Mouse (Mus musculus) embryo, embryonic 11.5 days (tissue): Measurements from ENCODE around the gene Gm16381.
"Not testable (repeated sequence)": the region's sequence is repeated elsewhere in the genome, so short reads cannot be mapped to it uniquely, and the experiment has no call there.

ENCODE experiments used
- DNase-seq: peaks from one replicate; pipeline ENCODE4 v3.0.0-alpha.2; 2012; ENCODE audit warnings: low read depth, low spot score

The Gm16381 gene

DNA sequence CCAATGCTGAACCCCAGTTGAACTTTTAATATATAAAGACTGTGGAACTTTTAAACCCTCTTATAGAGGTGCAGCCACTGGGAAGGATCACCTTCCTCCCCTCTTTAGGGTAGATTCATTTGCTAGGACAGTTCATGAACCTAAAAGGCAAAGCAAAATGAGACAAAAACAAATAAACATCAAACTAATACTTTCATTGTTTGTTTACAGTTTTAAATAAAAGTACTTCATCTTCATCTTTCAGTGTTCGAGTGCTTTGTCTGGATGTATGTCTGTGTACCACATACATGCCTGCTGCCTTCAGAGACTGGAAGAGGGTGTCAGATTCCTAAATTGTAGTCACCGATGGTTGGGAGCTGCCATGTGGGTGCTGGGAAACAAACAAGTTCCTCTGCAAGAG is at the start of gene Gm16381:
Gene Gm16381, minus strand, starts transcription at position 101 of the 400 bp plus-strand sequence.
- not testable (repeated sequence) for DNase-seq

DNA sequence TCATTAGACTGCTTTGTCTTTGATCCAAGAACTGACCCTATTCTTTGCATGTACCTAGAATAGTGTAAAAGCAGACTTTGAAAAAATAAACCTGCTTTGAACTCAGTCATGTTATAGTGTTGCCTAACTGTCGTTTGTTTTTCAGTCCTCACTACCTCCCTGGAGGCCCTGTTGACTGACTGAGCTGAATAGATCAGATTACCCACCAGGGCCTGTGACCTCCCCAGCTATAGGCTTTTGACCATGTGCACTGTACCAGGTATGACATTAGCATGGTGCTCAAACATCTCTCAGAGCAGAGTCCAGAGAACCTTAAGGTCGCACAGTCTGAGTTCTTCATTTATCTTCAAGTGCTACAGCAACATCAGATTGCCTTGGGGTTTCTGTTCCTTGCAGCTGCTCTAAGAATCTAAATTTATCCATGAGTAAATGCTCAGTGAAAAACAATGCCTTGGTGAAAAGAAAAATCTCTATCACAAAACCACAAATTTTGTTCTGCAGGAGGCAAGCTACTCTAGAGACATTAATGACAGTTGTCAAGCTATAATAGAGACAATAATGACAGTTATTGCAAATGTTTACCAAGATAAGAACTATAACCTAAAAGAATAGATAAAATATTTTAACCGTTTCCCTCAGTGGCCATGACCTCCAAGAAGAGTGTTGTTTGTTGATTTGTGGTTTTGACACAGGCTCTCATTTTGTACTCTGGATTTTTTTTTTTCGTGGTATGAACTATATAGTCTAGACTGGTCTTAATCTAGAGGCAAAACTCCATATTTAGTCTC is 8.7 kb upstream of the Gm16381 start:
- not testable (repeated sequence) for DNase-seq

DNA sequence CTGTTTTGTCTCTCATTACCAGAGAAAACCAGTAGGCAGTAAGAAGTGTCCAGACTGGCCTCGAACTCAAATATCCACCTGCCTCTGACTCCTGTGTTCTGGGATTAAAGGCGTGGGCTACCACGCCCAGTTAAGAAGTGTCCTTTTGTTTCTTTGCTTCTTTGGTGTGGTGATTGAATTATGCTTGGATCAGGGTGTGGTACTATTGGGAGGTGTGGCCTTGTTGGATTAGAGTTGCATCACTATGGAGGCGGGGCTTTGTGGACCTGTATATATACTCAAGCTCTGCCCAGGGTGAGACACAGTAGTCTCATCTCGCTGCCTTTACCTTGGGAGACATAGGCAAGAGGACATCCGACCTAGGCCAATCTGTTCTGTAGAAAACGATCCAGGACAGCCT is 25.9 kb downstream of the Gm16381 start, which contains the start of gene Gm4027:
Gene Gm4027, plus strand, starts transcription at position 301 of the 400 bp plus-strand sequence.
- DNase-seq: not testable (repeated sequence)

DNA sequence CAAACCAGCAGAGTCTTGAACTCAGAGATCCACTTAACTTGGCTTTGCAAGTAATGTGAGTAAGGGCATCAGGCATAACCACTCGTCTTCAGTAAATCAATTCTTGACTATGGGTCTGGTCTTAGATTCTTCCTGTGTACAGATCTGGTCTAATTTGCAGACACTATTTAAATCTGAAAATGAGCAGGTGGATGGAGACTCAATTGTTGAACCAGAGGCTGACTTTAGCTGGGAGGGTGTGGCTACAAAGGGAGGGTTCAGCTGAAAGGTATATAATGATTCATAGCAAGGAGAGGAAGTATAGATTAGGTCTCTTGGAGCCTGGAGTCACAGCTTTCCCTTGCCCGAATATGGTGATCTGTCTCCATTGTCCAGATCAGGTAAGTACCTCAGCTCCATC is 42.0 kb downstream of the Gm16381 start, which contains the start of gene Oog1:
Gene Oog1, plus strand, starts transcription at position 301 of the 400 bp plus-strand sequence.
- DNase-seq: not testable (repeated sequence)

DNA sequence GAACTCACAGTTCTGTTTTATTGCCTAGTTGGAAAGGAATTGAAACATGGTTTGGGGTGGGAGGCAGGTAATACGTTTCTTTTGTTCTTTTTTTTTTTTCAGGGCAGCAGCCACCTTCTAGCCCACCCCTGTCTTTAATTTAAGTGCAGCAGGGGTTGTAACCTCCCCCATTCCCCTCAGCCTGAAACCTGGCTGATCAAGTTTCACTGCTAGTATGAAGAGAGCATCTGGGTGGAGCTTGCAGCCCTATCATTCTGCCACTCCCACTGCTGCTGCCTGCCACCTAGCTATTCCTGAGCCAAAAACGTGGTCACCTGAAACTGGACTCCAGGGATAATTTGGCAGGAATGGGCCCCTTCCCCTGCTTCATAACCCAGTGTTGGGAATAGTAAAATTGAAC is 43.0 kb downstream of the Gm16381 start:
- DNase-seq: peak; percentile 0
